Mouse (Mus musculus): ENCODE measurements around the gene Sned1. TPM values are rescaled to one million over a fixed set of nuclear protein-coding genes. Genes with fewer than 3 reads are reported as not detected.
"Not testable (repeated sequence)": the region's sequence is repeated elsewhere in the genome, so short reads cannot be mapped to it uniquely, and the experiment has no call there.

Sned1 gene
- total RNA-seq, 2 experiments from 2014 or later = 27.0 to 28.8 TPM

DNA sequence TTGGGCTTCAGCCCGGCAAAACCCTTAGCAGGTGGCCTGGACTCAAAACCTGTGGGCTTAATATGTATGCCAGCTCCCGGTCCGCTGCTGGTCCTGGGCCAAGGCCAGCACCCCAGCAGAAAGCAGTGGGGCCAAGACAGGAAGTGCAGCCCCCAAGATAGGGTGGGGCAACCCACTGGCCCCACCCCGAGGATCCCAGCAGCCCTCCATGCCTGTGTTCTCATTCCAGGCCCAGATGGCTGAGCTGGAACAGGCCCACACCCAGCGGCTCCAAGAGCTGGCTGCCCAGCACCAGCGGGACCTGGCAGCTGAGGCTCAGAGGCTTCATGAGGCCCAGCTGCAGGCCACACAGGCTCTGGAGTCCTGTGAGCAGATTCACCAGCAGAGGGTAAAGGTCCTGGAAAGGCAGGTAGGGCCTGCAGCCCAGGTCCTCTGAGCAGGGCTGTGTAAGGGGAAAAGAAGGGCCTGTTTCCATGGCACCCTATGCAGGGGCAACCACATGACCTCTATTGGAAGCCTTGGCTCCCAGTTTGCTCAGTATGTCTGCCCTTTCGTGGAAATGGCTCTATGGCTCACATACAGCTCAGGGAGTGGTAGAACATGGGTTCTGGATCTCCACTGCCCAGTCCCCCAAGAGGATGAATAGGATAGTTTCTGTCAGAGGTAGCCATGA lies 8.2 kb upstream of the Sned1 start:
- no peak for DNase-seq (ENCODE audit: low spot score in 2 of 2)

- DNase-seq (ENCODE audit: low spot score in 2 of 2) = no peak
Measured at GRCm38 (mm10) chr1:93227976-93228365, 7.7 kb upstream of the Sned1 start.

DNA sequence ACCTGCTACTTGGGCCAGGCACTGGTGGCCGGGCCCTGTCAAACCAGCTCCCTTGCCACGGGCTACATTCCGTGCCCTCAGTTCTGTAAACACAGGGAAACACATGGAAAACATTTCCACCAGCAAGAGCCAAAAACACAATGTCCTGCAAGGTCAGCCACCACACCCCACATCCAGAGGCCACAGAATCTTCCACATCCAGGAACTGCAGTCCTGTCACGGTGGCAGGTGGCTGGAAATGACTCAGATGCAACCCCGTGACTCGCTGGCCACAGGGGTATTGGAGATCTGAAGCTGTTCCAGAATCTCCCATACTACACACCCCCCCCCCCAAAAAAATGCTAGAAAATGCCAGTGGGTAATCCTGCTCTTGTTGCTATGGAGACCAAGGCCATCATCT lies 6.4 kb upstream of the Sned1 start:
- no peak for DNase-seq (ENCODE audit: low spot score in 2 of 2)

- no peak for DNase-seq (ENCODE audit: low spot score in 2 of 2)
Measured at GRCm38 (mm10) chr1:93229626-93230025, 6.0 kb upstream of the Sned1 start.

GRCm38 (mm10) chr1:93236545-93236924 lies 894 bp downstream of the Sned1 start:
- no peak for DNase-seq (ENCODE audit: low spot score in 2 of 2)

GRCm38 (mm10) chr1:93237676-93238075 lies 2.0 kb downstream of the Sned1 start:
- no peak for DNase-seq (ENCODE audit: low spot score in 2 of 2)

DNA sequence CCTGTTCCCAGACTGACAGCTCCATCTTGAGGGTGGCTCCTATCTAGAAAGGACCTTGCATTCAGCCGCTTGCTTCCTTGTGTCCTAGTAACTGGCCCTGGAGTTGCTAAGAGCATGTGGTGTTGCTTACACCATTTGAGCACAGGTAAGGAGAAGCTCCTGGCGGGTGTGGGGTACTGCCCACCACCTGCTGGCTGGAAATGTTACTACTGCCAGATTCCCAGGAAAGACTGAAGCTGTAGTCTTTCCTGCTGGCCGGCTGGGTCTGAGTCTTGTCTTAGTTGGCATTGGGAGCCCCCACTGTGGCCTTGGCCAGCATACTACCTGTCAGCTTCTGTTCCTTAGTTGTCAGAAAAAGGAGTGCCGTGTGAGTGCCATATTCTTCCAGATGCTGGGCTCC lies 2.6 kb downstream of the Sned1 start:
- DNase-seq (ENCODE audit: low spot score in 2 of 2) = no peak

- no peak for DNase-seq (ENCODE audit: low spot score in 2 of 2)
Measured at GRCm38 (mm10) chr1:93245936-93246335, 10.3 kb downstream of the Sned1 start.

DNA sequence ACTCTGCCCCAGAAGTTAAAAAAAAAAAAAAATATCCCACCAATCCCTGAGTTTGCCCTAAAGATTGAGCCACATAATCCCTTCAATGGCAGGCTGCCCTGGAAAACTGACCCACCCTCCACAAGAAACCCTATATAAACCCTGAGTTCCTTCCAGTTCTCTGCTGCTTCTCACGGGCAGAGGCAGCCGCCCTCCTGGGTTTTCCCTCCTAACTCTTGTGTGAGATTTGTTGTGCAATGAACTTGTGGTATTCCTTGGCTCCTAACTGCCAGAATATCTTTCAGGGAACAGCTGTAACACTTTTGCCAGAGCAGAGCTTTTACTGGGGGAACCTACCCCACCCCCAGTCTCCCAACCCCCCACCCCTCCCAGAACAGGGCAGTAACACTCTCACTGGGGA lies 16.9 kb downstream of the Sned1 start:
- DNase-seq (ENCODE audit: low spot score in 2 of 2) = no peak

DNA sequence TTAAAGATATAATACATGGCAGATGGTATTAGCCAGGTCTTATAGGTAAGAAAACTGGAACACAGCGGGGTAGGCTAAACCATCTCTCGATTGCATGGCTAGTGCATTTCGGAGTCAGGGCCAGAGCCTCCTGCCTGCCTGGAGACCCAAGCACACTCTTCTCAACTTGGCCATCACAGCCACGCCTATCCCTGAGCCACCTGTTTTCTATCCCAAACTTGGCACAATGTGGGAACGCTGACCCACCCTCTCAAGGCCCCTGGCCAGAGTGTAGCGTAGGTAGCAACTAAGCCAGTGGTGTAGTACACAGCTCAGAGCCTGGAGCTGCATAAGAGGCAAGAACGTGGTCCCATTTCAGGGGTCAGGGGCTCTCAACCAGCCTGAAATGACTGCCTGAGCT lies 20.1 kb downstream of the Sned1 start:
- DNase-seq (ENCODE audit: low spot score in 2 of 2) = no peak

DNA sequence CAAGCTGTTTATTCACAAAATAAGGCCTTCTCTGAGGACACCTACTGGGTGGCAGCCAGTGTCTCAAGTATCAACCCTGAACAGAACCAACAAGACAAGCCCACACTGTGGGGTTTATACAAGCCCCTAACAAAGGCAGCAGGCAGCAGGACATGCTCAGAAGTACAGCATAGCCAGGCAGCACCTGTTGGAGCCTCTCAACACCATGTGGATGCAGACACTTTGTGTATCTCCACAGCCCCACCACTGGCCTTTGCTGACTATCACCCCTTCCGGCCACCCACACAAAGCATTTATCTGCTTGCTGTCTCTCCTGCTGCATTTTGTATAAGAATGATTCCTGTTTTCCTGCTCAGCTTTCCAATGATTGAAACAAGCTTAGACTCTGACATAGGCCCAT lies 21.9 kb downstream of the Sned1 start:
- DNase-seq (ENCODE audit: low spot score in 2 of 2) = no peak

DNA sequence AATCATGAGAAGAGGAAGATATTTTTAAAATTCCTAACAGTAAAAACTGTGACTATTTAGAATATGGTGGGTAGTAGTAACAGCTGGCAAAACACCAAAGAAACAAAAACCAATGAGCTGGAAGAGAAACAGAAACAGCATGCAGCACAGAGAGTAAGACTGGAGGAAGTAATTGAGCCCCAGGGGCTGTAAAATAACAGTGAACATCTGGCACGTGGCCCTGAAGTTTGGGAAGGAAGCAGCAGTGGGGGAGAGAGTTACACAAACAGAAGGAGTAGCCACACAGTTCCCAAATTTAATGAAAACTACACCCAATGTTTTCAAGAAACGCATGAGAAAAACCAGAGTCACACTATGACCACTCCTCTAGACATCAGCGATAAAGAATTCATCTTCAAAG lies 31.6 kb downstream of the Sned1 start:
- DNase-seq (ENCODE audit: low spot score in 2 of 2) = no peak

DNA sequence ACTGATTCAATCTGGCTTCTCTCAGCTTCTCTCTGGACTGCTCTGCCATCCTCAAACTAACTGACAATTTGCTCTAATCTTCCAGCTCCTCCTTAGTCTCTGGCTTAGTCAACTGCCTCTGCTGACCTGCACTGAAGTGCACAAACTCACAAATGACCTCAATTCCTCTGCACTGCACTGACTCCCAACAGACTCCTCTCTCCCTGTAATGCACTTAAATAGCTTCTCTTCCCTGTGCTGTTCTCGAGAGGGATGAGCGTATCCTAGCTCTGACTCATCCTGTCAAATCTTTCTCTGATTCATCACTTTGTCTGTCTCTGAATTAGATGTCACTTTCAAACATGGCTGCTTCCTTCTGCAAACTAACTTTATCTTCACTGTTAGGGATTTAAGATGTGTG lies 32.6 kb downstream of the Sned1 start:
- no peak for DNase-seq (ENCODE audit: low spot score in 2 of 2)

DNA sequence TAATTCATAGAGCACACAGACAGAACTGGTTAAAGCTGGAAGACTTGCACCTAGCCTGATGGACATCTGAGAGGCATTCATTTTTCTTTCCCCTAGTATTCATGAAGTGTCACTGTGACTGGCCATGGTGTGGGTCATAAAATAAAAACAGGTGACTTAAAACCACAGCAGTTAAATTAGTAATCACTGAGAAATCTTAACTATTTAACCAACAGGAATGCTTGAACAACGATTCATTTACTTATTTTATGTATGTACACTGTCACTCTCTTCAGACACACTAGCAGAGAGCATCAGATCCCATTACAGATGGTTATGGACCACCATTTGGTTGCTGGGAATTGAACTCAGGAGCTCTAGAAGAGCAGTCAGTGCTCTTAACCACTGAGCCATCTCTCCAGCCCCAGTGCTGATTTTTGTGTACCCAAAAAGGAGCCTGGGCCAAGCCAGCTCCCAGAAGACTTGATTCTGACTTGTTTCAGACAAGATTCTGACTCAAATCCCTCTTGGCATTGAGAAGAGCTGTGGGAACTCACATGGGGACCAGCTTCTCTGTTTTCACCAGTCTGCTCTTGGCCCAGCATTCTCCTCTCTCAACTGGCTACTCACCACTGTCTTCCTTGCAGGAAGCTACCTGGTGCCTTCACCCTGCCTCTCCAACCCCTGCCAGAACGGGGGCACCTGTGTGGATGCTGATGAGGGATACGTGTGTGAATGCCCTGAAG lies 35.0 kb downstream of the Sned1 start:
- DNase-seq (ENCODE audit: low spot score in 2 of 2) = no peak

DNA sequence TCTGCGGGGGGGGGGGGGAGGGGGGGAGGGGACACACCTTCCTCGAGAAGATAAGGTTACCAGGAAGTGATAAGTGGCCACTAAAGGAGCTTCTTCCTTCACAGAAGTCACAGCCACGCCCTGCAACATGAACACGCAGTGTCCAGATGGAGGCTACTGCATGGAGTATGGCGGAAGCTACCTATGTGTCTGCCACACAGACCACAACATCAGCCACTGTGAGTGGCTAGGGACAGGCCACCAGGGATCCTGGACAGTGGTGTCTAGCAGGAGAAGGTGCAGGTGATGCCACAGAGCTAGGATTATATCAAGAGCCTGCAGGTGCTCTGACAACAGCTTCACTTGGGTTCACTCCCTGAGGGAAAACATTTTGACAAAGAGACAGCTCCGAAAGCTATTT lies 36.1 kb downstream of the Sned1 start:
- no peak for DNase-seq (ENCODE audit: low spot score in 2 of 2)

- no peak for DNase-seq (ENCODE audit: low spot score in 2 of 2)
Measured at GRCm38 (mm10) chr1:93272409-93272821, 36.8 kb downstream of the Sned1 start.

GRCm38 (mm10) chr1:93275561-93275960 lies 39.9 kb downstream of the Sned1 start:
- no peak for DNase-seq (ENCODE audit: low spot score in 2 of 2)

GRCm38 (mm10) chr1:93277041-93277440 lies 41.4 kb downstream of the Sned1 start:
- no peak for DNase-seq (ENCODE audit: low spot score in 2 of 2)

DNA sequence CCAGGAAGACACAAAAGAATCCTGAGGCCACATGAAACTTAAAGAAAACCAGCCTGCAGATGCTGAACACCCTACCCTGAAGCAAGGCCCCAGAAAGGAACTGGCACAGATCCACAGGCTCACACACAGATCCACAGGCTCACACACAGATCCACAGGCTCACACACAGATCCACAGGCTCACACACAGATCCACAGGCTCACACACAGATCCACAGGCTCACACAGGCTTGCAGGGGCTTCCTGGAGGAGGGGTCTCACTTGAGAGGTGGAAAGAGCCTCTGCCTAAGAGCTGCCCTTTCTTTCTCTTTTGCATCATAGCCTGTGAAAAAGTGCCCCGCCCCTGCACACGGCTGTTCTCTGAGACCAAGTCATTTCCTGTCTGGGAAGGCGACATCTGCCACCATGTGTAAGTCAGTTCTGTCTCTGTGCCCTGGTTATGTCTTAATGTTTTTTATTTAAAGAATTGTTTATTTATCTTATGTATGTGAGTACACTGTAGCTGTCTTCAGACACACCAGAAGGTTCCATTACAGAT lies 54.1 kb downstream of the Sned1 start:
- DNase-seq (ENCODE audit: low spot score in 2 of 2) = no peak

- DNase-seq (ENCODE audit: low spot score in 2 of 2) = no peak
Measured at GRCm38 (mm10) chr1:93290956-93291355, 55.3 kb downstream of the Sned1 start.

DNA sequence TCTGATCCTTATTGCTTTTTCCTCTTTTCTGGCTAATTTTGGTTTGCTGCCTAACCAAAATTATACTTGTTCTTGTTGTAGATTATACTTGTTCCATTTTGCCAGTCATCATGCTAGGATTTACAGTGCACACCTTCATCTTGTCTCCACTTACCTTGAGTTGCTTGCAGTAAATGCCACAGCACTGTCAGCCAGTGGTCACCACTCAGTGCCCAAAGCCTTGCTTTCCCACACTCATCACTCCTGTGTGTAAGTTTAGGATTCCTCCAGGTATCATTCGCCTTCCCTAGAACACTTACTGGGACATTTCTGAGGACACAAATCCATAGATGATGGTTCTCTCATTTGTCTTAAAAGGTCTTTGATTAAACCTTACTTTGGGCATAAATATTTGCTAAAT lies 56.0 kb downstream of the Sned1 start:
- no peak for DNase-seq (ENCODE audit: low spot score in 2 of 2)

DNA sequence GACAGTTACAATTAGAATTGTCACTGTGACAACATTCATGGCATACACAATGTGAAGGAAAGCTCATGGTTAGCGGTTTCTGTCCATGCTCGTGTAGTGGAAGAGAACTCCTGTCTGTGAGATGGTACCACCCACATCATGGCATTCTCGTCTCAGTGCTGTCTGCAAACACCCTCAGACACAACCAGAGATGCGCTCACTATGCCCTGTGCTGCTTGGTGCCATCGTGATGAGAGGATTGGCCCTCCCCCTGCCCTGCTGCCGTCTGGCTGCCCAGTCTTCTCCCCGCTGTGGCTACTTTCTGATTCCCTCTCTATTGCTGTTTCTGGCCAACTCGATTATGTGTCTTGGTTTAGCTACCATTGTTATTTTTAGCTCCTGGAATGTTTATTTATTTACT lies 56.4 kb downstream of the Sned1 start:
- DNase-seq (ENCODE audit: low spot score in 2 of 2) = no peak

GRCm38 (mm10) chr1:93294491-93294890 lies 58.9 kb downstream of the Sned1 start:
- not testable (repeated sequence) for DNase-seq (ENCODE audit: low spot score in 2 of 2)

Data from adrenal gland, postnatal 4 days (tissue).